Mouse (Mus musculus) liver, embryonic 12.5 days (tissue): ENCODE data around the gene Arfrp1. TPM values are rescaled to one million over a fixed set of nuclear protein-coding genes. Genes with fewer than 3 reads are reported as not detected.

ENCODE experiments used
- ATAC-seq: fragments of 200-750 bp; cut with Nextera tagmentation; 2 replicates; pipeline ENCODE4 v1.8.0; 2017; ENCODE audit warnings: moderate number of reproducible peaks, mild to moderate bottlenecking, moderate library complexity
- H3K27ac ChIP-seq: fragments of 300-500 bp; sonication (generic); 2 replicates; pipeline ENCODE4 v1.5.1; 2016; ENCODE audit warnings: mild to moderate bottlenecking
- H3K27me3 ChIP-seq: fragments of 300-500 bp; sonication (generic); replicated peaks from 2 replicates; pipeline ENCODE4 v1.6.1; 2016; ENCODE audit warnings: mild to moderate bottlenecking, moderate library complexity
- H3K36me3 ChIP-seq: fragments of 300-500 bp; sonication (generic); 2 replicates; pipeline ENCODE4 v1.6.1; 2016; ENCODE audit warnings: mild to moderate bottlenecking, moderate library complexity
- H3K4me1 ChIP-seq: fragments of 300-500 bp; sonication (generic); 2 replicates; pipeline ENCODE4 v1.6.1; 2016
- H3K4me2 ChIP-seq: fragments of 300-500 bp; sonication (generic); 2 replicates; pipeline ENCODE4 v1.6.1; 2016; ENCODE audit warnings: mild to moderate bottlenecking, moderate library complexity
- H3K4me3 ChIP-seq: fragments of 300-500 bp; sonication (generic); 2 replicates; pipeline ENCODE4 v1.5.1; 2016; ENCODE audit warnings: mild to moderate bottlenecking, moderate library complexity
- H3K9ac ChIP-seq: fragments of 300-500 bp; sonication (generic); 2 replicates; pipeline ENCODE4 v1.6.1; 2016; ENCODE audit warnings: mild to moderate bottlenecking, moderate library complexity
- H3K9me3 ChIP-seq: fragments of 300-500 bp; sonication (generic); replicated peaks from 2 replicates; pipeline ENCODE4 v1.6.1; 2016; ENCODE audit warnings: mild to moderate bottlenecking, moderate library complexity
- WGBS: fragments of 180-500 bp; shearing (Covaris S2); methylation state at CpG from one replicate; pipeline ENCODE4 v1.1.7; 2016; ENCODE audit not compliant: insufficient replicate concordance; 5-methylcytosine and 5-hydroxymethylcytosine counted together
- polyA plus RNA-seq: library from polyadenylated mRNA; unstranded; fragments of >200 nt; fragmentation: Nextera tagmentation; extraction: Ambion mirVana; gene quantifications from 2 replicates; pipeline ENCODE4 v1.2.1, GENCODE M21; 2016

The Arfrp1 gene
- polyA plus RNA-seq, 1 experiment from 2014 or later: 36.7 TPM

GRCm38 (mm10) chr2:181390136-181390870 is 25.1 kb upstream of the Arfrp1 start:
- H3K27ac ChIP-seq: no peak overlapping the region
- 73% methylated on average over 4 of the region's 4 CpGs for WGBS
- no peaks in the 10 kb centered on the region for H3K4me1 ChIP-seq
- H3K27me3 ChIP-seq: no peaks in the 10 kb centered on the region
- H3K9ac ChIP-seq: no peak overlapping the region
- no peak overlapping the region for H3K4me2 ChIP-seq
- no peaks in the 10 kb centered on the region for H3K9me3 ChIP-seq
- H3K36me3 ChIP-seq: peaks cover 84% of the 10 kb centered on the region
- H3K4me3 ChIP-seq: no peak overlapping the region
- ATAC-seq: no peak

- Histone ChIP-seq H3K36me3 (peaks cover 87% of the 10 kb centered on the region), H3K4me2 (no peak overlapping the region), H3K9me3 (no peaks in the 10 kb centered on the region), H3K4me3 (no peak overlapping the region), H3K27me3 (no peaks in the 10 kb centered on the region), H3K4me1 (no peaks in the 10 kb centered on the region), H3K27ac (no peak overlapping the region), H3K9ac (no peak overlapping the region)
- no peak for ATAC-seq
- WGBS: 85% methylated on average over 3 of the region's 4 CpGs
Observed at GRCm38 (mm10) chr2:181386663-181387210, 21.5 kb upstream of the Arfrp1 start.

DNA sequence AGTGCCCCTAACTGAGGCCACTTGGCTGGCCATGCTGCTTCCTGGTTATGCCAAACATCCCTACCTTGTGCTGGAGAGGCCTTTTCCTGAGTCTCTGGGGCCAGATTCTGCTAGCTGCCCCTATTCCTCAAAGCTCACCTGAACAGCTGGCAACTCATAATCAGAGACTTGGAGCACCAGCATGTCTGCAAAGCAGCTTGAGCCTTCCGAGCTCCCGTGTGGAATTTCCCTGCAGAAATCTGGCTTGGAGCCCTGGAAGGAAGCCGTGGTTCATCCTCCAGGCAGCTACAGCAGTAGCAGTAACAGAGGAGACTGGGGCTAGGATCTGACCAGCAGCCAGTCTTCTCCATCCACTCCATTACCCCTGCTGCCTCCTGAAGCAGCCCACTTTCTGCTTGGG is 20.7 kb upstream of the Arfrp1 start:
- ATAC-seq: no peak
- Histone ChIP-seq H3K4me1 (no peaks in the 10 kb centered on the region), H3K9me3 (no peaks in the 10 kb centered on the region), H3K36me3 (peaks cover 87% of the 10 kb centered on the region), H3K27me3 (no peaks in the 10 kb centered on the region), H3K27ac (no peak overlapping the region), H3K4me2 (no peak overlapping the region), H3K4me3 (no peak overlapping the region), H3K9ac (no peak overlapping the region)
- 90% methylated on average over 3 of the region's 3 CpGs for WGBS

- no peak overlapping the region for H3K4me3 ChIP-seq
- WGBS: 85% methylated on average over 4 of the region's 4 CpGs
- no peaks in the 10 kb centered on the region for H3K4me1 ChIP-seq
- peaks cover 87% of the 10 kb centered on the region for H3K36me3 ChIP-seq
- H3K27ac ChIP-seq: no peak overlapping the region
- no peaks in the 10 kb centered on the region for H3K9me3 ChIP-seq
- H3K4me2 ChIP-seq: no peak overlapping the region
- H3K27me3 ChIP-seq: no peaks in the 10 kb centered on the region
- ATAC-seq: no peak
- H3K9ac ChIP-seq: no peak overlapping the region
Observed at GRCm38 (mm10) chr2:181384919-181385391, 19.8 kb upstream of the Arfrp1 start.

- Histone ChIP-seq H3K9me3 (no peaks in the 10 kb centered on the region), H3K4me1 (no peaks in the 10 kb centered on the region), H3K4me3 (no peak overlapping the region), H3K4me2 (no peak overlapping the region), H3K27ac (no peak overlapping the region), H3K27me3 (no peaks in the 10 kb centered on the region), H3K36me3 (peaks cover 87% of the 10 kb centered on the region), H3K9ac (no peak overlapping the region)
- WGBS: 76% methylated on average over 7 of the region's 7 CpGs
- ATAC-seq: no peak
Observed at GRCm38 (mm10) chr2:181384463-181384862, 19.3 kb upstream of the Arfrp1 start.

GRCm38 (mm10) chr2:181381631-181382306 is 16.6 kb upstream of the Arfrp1 start:
- 90% methylated on average over 6 of the region's 6 CpGs for WGBS
- no peak overlapping the region for H3K9ac ChIP-seq
- ATAC-seq: no peak

DNA sequence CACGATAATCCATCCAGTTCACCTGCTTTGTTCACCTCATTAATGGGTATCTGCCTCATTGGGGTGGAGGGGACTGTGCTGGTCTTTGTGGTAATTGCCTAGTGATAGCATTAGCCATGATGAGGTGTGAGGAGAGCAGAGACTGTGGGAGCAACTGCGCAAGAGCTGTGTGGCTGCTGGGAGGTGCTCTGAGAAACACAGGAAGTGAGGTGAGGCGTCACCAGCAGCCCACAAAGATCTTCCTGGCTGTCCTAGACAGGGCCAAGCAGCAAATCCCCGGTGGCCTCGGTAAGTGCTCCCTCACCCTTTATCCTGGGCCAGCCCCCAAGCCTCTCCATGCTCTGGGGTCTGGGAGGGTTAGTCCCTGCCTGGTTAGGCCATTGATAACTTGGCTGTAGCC is 15.9 kb upstream of the Arfrp1 start:
- Histone ChIP-seq H3K36me3 (peaks cover 84% of the 10 kb centered on the region), H3K27me3 (no peaks in the 10 kb centered on the region)

More at GRCm38 (mm10) chr2:181381631-181382306, 16.6 kb upstream of the Arfrp1 start:
- no peak overlapping the region; the same call in 1 of the 2 replicates for H3K27ac ChIP-seq
- no peak overlapping the region for H3K4me3 ChIP-seq
- H3K36me3 ChIP-seq: peaks cover 91% of the 10 kb centered on the region
- H3K4me2 ChIP-seq: no peak overlapping the region
- H3K9me3 ChIP-seq: no peaks in the 10 kb centered on the region
- no peaks in the 10 kb centered on the region for H3K27me3 ChIP-seq
- H3K4me1 ChIP-seq: peaks cover 5% of the 10 kb centered on the region

DNA sequence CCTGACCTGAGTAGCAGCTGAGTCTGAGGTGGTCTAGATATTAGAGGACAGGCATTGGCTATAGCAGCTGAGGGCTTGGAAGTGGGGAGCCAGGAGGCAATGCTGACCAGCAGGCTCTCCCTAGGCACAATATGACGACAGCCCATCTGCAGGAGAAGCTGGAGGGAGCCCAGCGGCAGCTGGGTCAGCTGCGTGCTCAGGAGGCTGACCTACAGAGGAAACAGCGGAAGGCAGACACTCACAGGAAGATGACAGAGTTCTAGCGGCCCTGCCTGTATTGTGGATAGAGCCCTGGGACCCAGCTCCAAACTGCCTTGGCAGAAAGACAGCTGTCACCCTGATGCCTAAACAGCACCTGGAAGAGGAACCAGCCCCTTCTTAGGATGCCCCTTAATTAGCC is 15.0 kb upstream of the Arfrp1 start:
- Histone ChIP-seq H3K4me1 (peaks cover 9% of the 10 kb centered on the region), H3K27me3 (no peaks in the 10 kb centered on the region), H3K9ac (no peak overlapping the region), H3K4me3 (no peak overlapping the region), H3K9me3 (no peaks in the 10 kb centered on the region), H3K36me3 (peaks cover 76% of the 10 kb centered on the region), H3K4me2 (no peak overlapping the region), H3K27ac (no peak overlapping the region)
- ATAC-seq: no peak
- 84% methylated on average over 5 of the region's 5 CpGs for WGBS

More for the DNA sequence above, 15.9 kb upstream of the Arfrp1 start:
- Histone ChIP-seq H3K9ac (no peak overlapping the region), H3K27ac (no peak overlapping the region), H3K4me3 (no peak overlapping the region), H3K9me3 (no peaks in the 10 kb centered on the region), H3K4me1 (peaks cover 9% of the 10 kb centered on the region), H3K4me2 (no peak overlapping the region)
- WGBS: 77% methylated on average over 5 of the region's 5 CpGs
- no peak for ATAC-seq

DNA sequence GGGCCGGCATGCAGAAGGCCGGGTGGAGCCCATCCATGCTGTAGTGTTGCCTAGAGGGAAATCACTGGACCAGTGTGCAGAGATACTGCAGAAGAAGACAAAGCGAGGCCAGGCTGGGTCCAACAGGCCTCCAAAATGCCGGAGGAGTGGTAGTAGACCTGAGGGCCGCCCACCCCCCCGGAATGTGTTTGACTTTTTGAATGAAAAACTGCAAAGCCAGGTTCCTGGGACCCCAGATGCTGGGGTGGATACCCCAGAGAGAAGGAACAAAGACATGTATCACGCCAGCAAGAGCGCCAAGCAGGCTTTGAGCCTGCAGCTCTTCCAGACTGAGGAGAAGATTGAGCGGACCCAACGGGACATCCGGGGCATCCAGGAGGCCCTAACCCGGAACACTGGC is 14.6 kb upstream of the Arfrp1 start, which contains the start of gene Lime1:
Gene Lime1, plus strand, starts transcription at position 301 of the 400 bp plus-strand sequence.
- Histone ChIP-seq H3K27me3 (no peaks in the 10 kb centered on the region), H3K27ac (no peak within 1 kb of the TSS), H3K9ac (no peak within 1 kb of the TSS), H3K4me3 (no peak within 1 kb of the TSS), H3K36me3 (peaks cover 71% of the 10 kb centered on the region), H3K9me3 (no peaks in the 10 kb centered on the region), H3K4me1 (peaks cover 9% of the 10 kb centered on the region), H3K4me2 (no peak within 1 kb of the TSS)
- 90% methylated on average over 12 of the region's 12 CpGs for WGBS
- no peak for ATAC-seq

DNA sequence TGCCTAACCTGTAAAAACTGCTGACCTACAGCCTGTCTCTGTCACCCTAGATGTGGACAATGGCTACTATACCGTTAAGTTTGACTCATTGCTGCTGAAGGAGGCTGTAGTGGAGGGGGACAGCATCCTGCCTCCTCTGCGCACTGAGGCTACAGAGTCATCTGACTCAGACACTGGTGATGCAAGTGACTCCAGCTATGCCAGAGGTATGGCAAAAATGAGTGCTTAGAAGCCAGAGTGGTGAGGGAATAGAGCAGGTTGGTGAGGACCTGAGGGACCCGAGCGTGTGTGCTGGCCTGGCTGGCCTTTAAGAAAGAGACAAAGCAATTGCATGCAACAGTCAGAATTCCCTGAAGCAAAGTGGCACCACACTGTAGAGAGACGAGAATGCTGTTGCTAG is 13.5 kb upstream of the Arfrp1 start:
- no peaks in the 10 kb centered on the region for H3K27me3 ChIP-seq
- H3K4me3 ChIP-seq: no peak overlapping the region
- no peak overlapping the region for H3K9ac ChIP-seq
- peaks cover 60% of the 10 kb centered on the region for H3K36me3 ChIP-seq
- H3K27ac ChIP-seq: no peak overlapping the region
- H3K4me2 ChIP-seq: no peak overlapping the region
- H3K4me1 ChIP-seq: peaks cover 17% of the 10 kb centered on the region
- H3K9me3 ChIP-seq: no peaks in the 10 kb centered on the region
- WGBS: 85% methylated on average over 5 of the region's 5 CpGs
- no peak for ATAC-seq

DNA sequence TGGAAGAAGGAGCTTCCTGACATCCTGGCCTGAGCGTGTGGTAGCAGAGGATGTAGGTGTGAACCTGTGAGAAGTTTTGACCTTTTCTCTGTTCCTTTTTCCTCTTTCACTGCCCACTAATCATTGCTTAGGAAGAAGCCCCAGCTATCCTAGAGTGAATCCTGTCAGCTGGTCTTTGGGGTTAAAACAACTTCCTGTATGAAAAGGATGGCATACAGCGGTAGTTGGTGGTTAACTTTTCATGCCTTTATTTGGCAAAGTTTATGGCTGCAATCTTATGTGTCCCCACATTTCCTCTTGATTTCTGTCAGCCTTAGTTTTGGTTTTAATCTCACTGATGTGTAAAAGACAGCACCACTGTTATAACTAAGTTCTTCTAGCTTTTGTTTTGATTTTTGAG is 12.0 kb upstream of the Arfrp1 start:
- Histone ChIP-seq H3K36me3 (peaks cover 50% of the 10 kb centered on the region), H3K27ac (no peak overlapping the region), H3K9ac (no peak overlapping the region), H3K4me1 (peaks cover 26% of the 10 kb centered on the region), H3K27me3 (no peaks in the 10 kb centered on the region), H3K9me3 (no peaks in the 10 kb centered on the region), H3K4me3 (no peak overlapping the region), H3K4me2 (no peak overlapping the region)
- ATAC-seq: no peak
- 48% methylated on average over 2 of the region's 2 CpGs for WGBS

- Histone ChIP-seq H3K9me3 (no peaks in the 10 kb centered on the region), H3K27ac (no peak overlapping the region), H3K9ac (no peak overlapping the region), H3K36me3 (peaks cover 50% of the 10 kb centered on the region), H3K4me1 (peaks cover 26% of the 10 kb centered on the region), H3K4me2 (no peak overlapping the region), H3K27me3 (no peaks in the 10 kb centered on the region), H3K4me3 (no peak overlapping the region)
- ATAC-seq: no peak
- 79% methylated on average over 2 of the region's 2 CpGs for WGBS
Observed at GRCm38 (mm10) chr2:181375787-181376186, 10.6 kb upstream of the Arfrp1 start.
